Mouse (Mus musculus): ENCODE data around the gene Tmem240. TPM values are rescaled to one million over a fixed set of nuclear protein-coding genes. Genes with fewer than 3 reads are reported as not detected.
"Not testable (repeated sequence)": the region's sequence is repeated elsewhere in the genome, so short reads cannot be mapped to it uniquely, and the experiment has no call there.

The Tmem240 gene
- polyA plus RNA-seq, 1 experiment from 2014 or later, result 0.10 TPM

DNA sequence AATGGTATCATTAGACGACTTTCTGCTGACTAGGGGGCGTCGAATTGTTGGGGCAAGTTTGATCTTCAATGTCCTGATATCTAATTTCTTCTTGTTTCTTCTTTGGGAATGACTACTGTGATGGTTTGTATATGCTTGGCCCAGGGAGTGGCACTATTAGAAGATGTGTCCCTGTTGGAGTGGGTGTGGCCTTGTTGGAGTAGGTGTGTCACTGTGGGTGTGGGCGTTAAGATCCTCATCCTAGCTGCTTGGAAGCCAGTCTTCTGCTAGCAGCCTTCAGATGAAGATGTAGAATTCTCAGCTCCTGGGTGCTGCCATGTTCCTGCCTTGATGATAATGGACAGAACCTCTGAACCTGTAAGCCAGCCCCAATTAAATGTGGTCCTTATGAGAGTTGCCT lies 54.2 kb downstream of the Tmem240 start:
- not testable (repeated sequence) for H3K36me3 ChIP-seq (ENCODE audit: inconsistent target); H3K27ac ChIP-seq; H3K4me3 ChIP-seq (ENCODE audit: inconsistent target); H3K79me2 ChIP-seq (ENCODE audit: inconsistent target)
- 79% methylated on average over 4 of the region's 4 CpGs for WGBS (ENCODE audit: missing documents)

DNA sequence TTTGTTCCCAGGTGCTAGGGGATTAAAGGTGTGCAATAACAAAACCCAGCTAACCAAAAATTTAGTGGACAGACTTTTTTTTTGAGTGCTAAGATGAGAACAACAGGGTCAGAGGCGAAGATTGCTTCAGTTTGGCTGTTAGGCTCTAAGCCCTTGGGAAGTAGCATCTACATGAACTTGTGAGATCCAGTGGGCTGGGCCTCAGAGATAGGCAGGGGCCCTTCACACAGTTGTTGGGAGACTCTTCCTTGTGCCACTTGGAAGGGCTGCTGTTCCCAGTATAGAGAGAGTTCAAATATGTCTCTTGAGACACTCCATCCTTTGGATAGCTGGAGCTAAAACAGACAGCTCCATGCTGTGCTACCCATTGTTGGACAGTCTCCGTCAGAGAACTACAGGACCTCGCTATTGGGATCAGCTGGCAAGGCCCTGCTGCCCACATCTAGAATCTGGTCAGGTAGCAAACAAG lies 55.5 kb downstream of the Tmem240 start, which contains the start of gene Ankrd65:
TSS of gene Ankrd65 (plus strand) at position 419 of the 469 bp plus-strand sequence.
- Histone ChIP-seq H3K36me3 (ENCODE audit: inconsistent target) (no peaks in the 10 kb centered on the region), H3K79me2 (ENCODE audit: inconsistent target) (no peaks in the 10 kb centered on the region), H3K4me3 (ENCODE audit: inconsistent target) (no peak within 1 kb of the TSS), H3K27ac (no peak within 1 kb of the TSS)
- WGBS (ENCODE audit: missing documents), result 91% methylated on average over 3 of the region's 3 CpGs

Other genes starting within 250 kb of the Tmem240 start
- gene Gnb1, start 243.4 kb upstream of the Tmem240 start, polyA plus RNA-seq (2018), result 216 to 287 TPM (median 286 TPM) in 3 replicates
- gene Nadk, start 172.4 kb upstream of the Tmem240 start, polyA plus RNA-seq (2018), result 75.4 to 129 TPM (median 88.2 TPM) in 3 replicates
- gene Slc35e2, start 133.4 kb upstream of the Tmem240 start, polyA plus RNA-seq (2018), result 4.6 to 4.9 TPM (median 4.8 TPM) in 3 replicates
- gene Cdk11b, start 109.9 kb upstream of the Tmem240 start, polyA plus RNA-seq (2018), result 67.8 to 153 TPM (median 75.9 TPM) in 3 replicates
- gene Gm10563, start 89.4 kb upstream of the Tmem240 start, polyA plus RNA-seq (2018), result not detected in 3 replicates
- gene Mmp23, start 81.4 kb upstream of the Tmem240 start, polyA plus RNA-seq (2018), result not detected in 3 replicates
- 9.5 to 29.7 TPM (median 12.3 TPM) in 3 replicates for gene Mib2, start 65.6 kb upstream of the Tmem240 start, polyA plus RNA-seq (2018)
- gene Fndc10, start 40.5 kb upstream of the Tmem240 start, polyA plus RNA-seq (2018), result 1.1 to 1.9 TPM (median 1.4 TPM) in 3 replicates
- 125 to 264 TPM (median 166 TPM) in 3 replicates for gene Ssu72, start 30.0 kb upstream of the Tmem240 start, polyA plus RNA-seq (2018)
- 11.3 to 32.7 TPM (median 12.1 TPM) in 3 replicates for gene Atad3a, start 26.3 kb downstream of the Tmem240 start, polyA plus RNA-seq (2018)
- 0.09 to 0.10 TPM in 2 of 3 replicates, not detected in the other for gene Vwa1, start 39.9 kb downstream of the Tmem240 start, polyA plus RNA-seq (2018)
- gene Tmem88b, start 51.1 kb downstream of the Tmem240 start, polyA plus RNA-seq (2018), result not detected in 3 replicates
- not detected in 3 replicates for gene Ankrd65, start 55.6 kb downstream of the Tmem240 start, polyA plus RNA-seq (2018)
- gene Mrpl20, start 68.1 kb downstream of the Tmem240 start, polyA plus RNA-seq (2018), result 60.1 to 101 TPM (median 65.9 TPM) in 3 replicates
- gene Ccnl2, start 77.7 kb downstream of the Tmem240 start, polyA plus RNA-seq (2018), result 21.9 to 54.1 TPM (median 31.3 TPM) in 3 replicates
- 66.8 to 92.5 TPM (median 68.1 TPM) in 3 replicates for gene Aurkaip1, start 96.5 kb downstream of the Tmem240 start, polyA plus RNA-seq (2018)
- 0.19 to 1.1 TPM (median 0.32 TPM) in 3 replicates for gene Mxra8, start 104.9 kb downstream of the Tmem240 start, polyA plus RNA-seq (2018)
- gene Dvl1, start 112.6 kb downstream of the Tmem240 start, polyA plus RNA-seq (2018), result 6.2 to 13.8 TPM (median 12.2 TPM) in 3 replicates
- 0.04 to 0.11 TPM in 2 of 3 replicates, not detected in the other for gene Tas1r3, start 128.6 kb downstream of the Tmem240 start, polyA plus RNA-seq (2018)
- 6.6 to 11.4 TPM (median 8.7 TPM) in 3 replicates for gene Cptp, start 134.6 kb downstream of the Tmem240 start, polyA plus RNA-seq (2018)
- gene Ints11, start 134.7 kb downstream of the Tmem240 start, polyA plus RNA-seq (2018), result 11.2 to 22.1 TPM (median 18.6 TPM) in 3 replicates
- gene Pusl1, start 157.0 kb downstream of the Tmem240 start, polyA plus RNA-seq (2018), result 12.4 to 21.3 TPM (median 17.4 TPM) in 3 replicates
- gene Acap3, start 157.0 kb downstream of the Tmem240 start, polyA plus RNA-seq (2018), result 8.2 to 8.7 TPM (median 8.3 TPM) in 3 replicates
- 55.7 to 67.6 TPM (median 65.4 TPM) in 3 replicates for gene Ube2j2, start 209.0 kb downstream of the Tmem240 start, polyA plus RNA-seq (2018)
- gene C1qtnf12, start 227.5 kb downstream of the Tmem240 start, polyA plus RNA-seq (2018), result 5.3 to 17.5 TPM (median 14.9 TPM) in 3 replicates